Mouse (Mus musculus): Measurements from ENCODE around the gene Vmn1r3.
A peak's percentile ranks its signal among the peaks of the same experiment; 100 is the strongest.
"Not testable (repeated sequence)": the region's sequence is repeated elsewhere in the genome, so short reads cannot be mapped to it uniquely, and the experiment has no call there.

Gene Vmn1r3

DNA sequence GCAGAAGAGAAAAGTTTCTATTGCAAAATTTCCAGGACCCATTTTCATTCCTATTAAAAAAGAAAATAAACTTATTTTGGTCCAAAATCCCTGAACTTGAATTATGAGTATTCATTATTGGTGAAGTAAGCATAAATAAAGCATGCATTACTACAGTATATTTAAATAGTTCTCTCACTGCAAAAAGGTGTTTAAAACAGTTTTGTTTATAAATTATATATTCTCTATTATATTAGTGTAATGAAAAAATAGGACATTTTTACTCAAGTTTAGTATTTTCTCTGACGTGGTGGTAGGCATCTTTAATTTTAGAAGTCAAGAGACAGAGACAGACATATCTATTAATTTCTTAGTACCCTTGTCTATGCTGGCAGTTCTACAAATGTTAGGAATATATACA lies at the start of gene Vmn1r3:
Gene Vmn1r3, minus strand, starts transcription at position 101 of the 400 bp plus-strand sequence.
- DNase-seq, result not testable (repeated sequence)

DNA sequence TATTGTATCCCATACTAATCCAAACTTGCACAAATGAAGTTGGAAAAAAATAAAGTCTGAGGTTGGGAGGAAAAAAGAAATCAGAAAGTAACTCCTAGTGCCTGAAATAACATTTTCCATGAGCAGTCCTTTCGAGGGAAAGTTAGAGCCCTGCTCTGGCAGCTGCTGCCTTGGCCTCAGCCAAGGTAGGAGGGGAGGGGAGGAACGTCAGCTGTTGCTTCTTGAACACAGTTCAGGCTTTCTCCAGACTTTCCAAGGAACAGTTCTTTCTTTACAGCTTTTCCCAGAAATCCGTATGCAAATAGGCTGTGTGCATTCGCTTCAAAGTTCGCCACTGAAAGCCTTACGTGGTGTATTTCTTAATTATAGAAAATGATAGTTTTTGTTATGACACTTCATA lies 46.9 kb upstream of the Vmn1r3 start:
- DNase-seq, result no peak

DNA sequence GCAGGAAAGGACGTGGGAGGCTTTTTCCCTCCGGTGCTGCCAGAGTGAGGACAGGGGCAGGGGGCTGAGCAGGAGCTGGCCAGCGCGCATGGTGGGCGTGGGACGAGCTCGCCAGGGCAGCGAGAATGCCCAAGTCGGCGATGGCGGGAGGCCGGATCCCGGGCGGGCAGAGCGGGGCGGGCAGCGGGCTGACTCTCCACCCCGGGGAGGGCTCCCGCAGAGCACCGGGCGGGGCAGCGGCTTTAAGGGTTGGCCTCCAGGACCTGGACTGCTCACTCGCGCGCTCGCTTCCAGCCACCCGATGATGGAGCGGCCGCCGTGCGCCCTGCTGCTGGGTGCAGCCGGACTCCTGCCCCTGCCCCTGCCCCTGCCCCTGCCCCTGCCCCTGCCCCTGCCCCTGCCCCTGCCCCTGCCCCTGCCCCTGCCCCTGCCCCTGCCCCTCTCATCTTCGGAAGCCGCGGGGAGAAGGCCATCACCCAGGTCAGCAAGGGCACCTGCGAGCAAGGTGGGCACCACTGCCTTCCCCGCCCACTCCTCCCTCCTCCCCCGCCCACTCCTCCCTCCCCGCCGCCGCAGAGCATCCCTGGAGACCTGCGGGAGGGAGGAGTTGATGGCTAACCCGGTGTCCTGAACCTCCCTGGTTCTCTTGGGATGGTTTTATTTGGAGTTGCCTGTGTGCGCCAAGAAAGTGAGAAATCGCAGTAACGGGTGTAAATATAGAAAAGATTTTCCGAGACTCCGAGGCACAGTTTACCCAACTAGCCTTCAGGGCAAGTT lies 45.9 kb upstream of the Vmn1r3 start:
- no peak for DNase-seq

DNA sequence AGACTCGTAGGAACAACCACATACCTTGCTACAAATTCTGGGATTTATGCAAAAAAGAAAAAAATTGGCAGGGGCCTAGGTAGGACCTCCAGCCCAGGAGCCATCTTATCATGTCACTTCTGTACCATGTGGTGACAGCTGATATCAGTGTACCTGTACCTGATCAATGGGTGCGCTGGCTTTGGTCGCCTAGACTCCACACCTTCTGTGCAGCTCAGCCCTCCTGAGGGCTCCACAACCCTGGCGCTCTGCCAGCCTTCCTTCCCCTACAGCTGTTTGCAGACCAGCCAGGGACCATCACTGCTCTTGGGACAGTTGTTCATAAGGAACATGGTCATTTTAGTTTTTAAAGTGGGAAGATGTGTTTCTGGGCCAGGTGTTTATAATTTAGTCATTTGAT lies 44.4 kb upstream of the Vmn1r3 start:
- no peak for DNase-seq

DNA sequence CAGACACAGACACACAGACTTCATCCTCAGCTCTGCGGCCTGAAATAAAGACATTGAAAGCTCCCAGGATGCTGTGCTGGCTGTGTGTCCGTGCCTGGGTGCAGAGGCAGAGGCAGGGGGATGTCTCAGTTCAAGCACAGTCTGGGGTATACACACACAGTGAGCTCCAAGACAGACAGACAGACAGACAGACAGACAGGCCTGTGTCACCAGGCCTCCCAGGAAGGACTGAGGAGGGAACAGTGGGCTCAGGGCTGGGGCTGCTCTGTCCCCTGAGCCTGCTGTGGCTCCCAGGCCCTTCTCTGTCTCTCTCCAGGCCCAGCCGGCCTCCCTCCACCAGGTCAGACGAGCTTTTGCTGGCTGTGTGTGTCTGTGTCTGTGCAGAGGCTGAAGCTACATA lies 43.3 kb upstream of the Vmn1r3 start:
- no peak for DNase-seq

DNA sequence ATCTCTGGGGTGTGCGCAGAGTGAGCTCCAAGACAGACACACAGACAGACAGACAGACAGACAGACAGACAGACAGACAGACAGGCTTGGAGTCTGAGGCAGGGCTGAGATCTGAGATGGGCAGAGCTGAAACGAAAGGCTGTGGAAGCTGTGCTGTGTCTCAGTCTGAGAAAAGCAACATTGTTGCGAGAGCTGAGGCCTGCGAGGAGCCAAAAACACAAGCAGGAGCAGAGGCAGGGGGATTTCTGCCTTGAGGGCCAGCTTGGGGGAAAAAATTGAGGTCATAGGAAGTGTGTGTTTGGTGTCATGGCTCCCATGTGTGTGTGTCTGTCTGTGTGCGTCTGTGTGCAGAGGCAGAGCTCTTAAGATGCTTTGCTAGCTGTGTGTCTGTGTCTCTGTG lies 42.6 kb upstream of the Vmn1r3 start:
- DNase-seq, result no peak

DNA sequence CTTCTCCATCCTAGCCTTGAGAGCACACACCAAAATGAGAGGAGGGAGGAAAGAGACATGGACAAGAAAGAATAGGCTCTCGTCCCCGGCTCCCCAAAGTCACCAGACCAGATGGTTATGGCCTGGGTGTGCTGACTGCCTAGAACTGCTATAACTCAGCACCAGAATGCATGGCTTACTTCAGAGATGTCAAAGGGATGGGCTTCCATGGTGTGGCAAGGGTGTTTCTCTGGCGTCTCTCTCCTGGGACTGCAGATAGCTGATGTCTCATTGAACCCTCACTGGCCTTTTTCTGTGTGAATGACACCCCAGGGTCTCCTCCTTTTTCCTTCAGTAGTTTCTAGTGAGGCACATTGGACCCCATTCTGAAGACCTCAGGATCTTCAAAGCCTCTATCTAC lies 41.3 kb upstream of the Vmn1r3 start:
- DNase-seq, result no peak

DNA sequence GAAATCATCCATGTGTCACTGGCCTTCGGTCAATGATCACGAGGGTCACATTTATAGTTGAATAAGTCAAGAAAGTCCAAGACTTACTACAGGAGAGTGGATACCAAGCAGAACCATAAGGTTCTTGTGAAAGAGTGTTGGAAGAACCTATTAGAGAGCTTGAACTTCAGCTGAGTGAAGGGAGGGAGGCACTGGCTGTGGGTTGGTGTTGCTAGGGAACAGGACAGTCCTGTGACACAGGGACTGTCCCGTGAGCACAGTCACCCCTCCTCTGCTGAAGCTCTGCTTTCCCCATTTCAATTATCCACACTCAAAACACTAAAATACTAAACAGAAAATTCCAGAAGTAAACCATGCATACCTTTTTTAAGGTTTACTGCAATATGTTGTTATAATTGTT lies 40.3 kb upstream of the Vmn1r3 start:
- not testable (repeated sequence) for DNase-seq

DNA sequence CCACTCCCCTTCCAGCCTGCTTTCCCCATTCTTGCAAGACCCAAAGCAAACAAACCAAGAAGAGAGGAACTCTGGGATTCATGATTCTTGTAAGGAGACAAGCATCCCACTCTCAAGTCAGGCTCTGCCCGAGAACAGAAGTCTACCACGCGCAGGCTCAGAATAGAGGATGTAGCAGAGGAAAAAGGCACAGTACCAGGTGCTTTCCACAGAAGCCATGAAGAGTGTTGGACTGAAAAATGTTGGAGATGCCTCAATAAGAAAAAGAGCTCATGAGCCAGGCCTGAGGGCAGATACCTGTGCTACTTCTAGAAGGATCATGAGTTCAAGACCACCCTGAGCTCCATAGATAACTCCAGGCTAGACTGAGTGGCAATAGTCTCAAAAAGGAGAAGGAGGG lies 39.7 kb upstream of the Vmn1r3 start:
- not testable (repeated sequence) for DNase-seq

DNA sequence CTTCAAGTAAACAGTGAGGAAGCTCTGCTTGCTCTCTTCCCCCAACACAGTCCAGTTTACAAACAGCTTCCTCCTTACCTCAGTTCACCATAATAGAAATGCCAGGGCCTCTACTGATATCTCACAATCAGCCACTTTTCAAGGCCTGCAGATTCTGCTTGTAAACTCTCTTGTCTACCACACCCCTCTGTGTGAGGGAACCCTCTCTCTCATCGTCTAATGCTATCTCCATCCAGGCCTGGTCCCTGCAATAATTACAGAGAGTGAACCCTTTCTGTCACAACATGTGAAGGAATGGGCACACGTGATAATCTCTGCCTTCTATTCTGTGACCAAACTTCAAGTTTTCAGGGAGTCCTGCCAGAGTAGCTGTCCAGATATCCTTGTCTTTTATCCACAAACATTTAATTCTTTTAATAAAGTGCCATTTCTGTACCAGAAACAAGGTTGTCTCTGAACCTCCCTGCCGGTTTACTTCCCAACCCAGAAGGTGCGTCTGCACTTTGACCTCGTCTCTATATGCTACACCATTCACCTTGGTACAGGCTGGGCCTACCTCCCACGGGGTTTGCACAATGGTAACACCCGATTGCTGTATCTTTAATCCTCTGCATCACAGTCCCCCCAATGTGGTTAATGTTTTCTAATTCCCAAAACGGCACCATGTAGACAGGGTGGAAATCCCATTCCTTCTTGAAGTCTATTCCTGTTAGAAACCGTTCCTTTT lies 38.5 kb upstream of the Vmn1r3 start:
- not testable (repeated sequence) for DNase-seq

DNA sequence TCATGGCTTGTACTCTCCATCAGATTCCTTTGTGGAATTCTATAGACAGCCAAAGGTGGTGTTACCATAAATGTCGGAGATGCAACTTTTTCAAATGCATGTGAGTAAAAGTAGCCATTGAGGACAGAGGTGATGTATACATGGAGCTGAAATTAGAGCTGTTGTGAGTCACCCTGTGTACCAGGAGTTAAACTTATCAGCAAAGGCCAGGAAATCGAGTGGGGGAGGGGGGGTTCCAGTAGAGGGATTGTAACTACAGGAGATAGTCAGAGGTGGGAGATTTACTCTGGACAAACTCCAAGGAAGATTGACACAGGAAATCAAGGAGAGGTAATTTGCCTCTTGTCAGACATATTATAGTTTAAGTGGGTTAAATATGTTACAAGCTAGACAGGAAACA lies 31.2 kb upstream of the Vmn1r3 start:
- not testable (repeated sequence) for DNase-seq

DNA sequence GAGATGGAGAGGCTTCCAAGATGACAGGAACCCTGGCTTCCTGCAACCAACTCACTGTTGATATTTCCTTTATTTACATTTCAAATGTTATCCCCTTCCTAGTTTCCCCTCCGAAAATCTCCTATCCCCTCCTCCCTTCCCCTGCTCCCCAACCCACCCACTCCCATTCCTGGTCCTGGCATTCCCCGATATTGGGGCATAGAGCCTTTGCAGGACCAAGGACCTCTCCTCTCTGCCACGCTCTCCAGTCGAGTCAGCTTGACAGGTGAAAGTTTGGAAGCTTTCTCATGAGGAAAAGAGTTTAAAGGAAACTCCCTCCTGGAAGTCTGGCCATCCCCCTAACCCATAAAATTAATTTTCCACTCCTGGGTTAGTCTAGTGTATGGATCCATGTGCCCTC lies 28.2 kb upstream of the Vmn1r3 start:
- not testable (repeated sequence) for DNase-seq

DNA sequence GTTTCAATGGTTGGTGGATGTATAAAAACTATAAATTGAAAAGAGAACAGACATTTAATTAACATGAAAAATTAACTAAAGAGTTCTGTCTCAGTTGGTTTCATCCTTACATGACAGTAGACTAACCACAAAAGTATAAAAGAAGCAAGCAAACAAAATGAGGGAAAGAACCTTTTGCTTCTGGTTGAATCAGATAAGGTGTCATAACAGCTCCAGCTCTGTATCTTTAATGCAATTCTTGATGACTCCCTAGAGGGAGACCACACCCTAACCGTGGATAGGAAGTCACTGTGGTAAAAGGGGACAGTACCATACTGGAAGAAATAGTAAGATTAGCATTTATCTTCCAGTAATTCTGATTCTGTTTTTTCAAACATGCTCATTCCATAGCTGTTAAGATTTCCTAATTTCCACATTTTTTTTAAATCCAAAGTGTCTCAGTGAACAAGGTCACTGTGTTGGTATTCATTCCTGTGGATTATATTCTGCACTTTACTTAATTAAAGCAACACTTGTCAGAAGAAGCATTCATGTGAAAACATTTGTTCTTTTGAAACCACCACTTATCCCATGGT lies 24.6 kb upstream of the Vmn1r3 start:
- not testable (repeated sequence) for DNase-seq

DNA sequence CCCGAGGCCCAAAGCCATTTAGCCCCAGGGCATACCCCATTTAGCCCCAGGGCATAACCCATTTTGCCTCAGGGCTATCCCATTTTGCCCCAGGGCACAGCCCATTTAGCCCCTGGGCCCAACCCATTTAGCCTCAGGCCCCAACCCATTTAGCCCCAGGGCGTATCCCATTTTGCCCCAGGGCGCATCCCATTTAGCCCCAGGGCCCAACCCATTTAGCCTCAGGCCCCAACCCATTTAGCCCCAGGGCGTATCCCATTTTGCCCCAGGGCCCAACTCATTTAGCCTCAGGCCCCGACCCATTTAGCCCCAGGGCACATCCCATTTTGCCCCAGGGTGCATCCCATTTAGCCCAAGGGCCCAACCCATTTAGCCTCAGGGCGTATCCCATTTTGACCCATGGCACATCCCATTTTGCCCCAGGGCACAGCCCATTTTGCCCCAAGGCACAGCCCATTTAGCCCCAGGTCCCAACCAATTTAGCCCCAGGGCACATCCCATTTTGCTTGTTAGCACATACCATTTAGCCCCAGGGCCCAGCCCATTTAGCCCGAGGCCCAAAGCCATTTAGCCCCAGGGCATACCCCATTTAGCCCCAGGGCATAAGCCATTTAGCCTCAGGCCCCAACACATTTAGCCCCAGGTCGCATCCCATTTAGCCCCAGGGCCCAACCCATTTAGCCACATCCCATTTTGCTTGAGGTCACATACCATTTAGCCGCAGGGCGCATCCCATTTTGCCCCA lies 8.2 kb downstream of the Vmn1r3 start:
- peak; percentile 8 for DNase-seq

DNA sequence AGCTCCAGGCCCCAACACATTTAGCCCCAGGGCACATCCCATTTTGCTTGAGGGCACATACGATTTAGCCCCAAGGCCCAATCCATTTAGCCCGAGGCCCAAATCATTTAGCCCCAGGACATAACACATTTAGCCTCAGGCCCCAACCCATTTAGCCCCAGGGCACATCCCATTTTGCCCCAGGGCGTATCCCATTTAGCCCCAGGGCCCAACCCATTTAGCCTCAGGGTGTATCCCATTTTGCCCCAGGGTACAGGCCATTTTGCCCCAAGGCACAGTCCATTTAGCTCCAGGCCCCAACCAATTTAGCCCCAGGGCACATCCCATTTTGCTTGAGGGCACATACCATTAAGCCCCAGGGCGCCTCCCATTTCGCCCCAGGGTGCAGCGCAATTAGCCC lies 9.0 kb downstream of the Vmn1r3 start:
- not testable (repeated sequence) for DNase-seq

DNA sequence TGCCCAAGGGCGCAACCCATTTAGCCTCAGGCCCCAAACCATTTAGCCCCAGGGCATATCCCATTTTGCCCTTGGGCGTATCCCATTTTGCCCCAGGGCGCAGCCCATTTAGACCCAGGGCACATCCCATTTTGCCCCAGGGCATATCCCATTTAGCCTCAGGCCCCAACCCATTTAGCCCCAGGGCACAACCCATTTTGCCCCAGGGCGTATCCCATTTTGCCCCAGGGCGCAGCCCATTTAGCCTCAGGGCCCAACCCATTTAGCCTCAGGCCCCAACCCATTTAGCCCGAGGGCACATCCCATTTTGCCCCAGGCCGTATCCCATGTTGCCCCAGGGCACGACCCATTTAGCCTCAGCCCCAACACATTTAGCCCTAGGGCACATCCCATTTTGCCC lies 9.4 kb downstream of the Vmn1r3 start:
- DNase-seq, result not testable (repeated sequence)

DNA sequence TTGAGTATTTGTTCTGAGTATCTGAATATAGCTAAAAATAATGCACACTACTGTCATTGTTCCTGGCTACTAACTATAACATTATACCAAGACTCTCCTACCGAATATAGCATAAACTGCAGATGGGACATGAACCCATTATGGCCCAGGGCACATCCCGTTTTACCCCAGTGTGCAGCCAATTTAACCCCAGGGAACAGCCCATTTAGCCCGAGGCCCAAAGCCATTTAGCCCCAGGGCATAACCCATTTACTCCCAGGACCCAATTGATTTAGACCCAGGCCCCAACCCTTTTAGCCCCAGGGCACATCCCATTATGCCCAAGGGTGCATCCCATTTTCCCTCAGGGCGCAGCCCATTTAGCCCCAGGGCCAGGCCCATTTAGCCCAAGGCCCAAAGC lies 10.6 kb downstream of the Vmn1r3 start:
- not testable (repeated sequence) for DNase-seq

DNA sequence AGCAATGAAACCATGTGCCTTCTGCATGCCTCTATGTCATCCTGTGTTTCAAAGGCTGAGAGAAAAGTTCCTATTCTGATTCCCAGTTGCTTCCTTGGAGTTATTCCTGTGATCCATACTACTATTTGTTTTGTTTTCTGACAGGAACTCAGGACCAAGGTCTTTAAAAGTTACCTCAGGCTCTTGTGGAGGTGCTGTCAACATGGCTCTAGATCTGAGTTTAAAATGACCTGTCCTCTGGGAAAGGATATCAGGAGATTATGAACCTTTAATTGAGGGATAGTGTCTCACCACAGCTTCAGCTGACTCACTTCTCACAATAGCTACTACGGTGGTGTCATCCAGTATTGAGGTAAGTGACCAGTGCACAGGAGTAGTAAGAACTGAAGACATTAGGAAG lies 18.1 kb downstream of the Vmn1r3 start, which contains the start of gene Vmn1r2:
Gene Vmn1r2, plus strand, starts transcription at position 301 of the 400 bp plus-strand sequence.
- DNase-seq, result not testable (repeated sequence)

DNA sequence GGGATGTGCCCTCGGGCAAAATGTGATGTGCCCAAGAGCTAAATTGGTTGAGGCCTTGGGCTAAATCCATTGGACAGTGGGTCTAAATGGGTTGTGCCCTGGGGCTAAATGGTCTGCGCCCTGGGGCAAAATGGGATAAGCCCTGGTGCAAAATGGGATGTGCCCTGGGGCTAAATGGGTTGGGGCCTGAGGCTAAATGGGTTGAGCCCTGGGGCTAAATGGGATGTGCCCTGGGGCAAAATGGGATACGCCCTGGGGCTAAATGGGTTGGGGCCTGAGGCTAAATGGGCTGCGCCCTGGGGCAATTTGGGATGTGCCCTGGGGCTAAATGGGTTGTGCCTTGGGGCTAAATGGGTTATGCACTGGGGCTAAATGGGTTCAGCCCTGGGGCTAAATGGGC lies 20.1 kb downstream of the Vmn1r3 start:
- peak; percentile 14 for DNase-seq

DNA sequence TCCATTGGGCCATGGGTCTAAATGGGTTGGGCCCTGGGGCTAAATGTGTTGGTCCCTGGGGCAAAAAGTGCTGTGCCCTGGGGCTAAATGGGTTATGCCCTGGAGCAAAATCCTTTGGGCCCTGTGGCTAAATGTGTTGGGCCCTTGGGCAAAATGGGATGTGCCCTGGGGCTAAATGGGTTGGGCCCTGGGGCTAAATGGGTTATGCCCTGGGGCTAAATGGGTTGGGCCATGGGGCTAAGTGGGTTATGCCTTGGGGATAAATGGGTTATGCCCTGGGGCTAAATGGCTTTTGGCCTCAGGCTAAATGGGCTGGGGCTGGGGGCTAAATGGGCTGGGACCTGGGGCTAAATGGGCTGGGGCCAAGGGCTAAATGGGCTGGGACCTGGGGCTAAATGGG lies 20.7 kb downstream of the Vmn1r3 start:
- not testable (repeated sequence) for DNase-seq

DNA sequence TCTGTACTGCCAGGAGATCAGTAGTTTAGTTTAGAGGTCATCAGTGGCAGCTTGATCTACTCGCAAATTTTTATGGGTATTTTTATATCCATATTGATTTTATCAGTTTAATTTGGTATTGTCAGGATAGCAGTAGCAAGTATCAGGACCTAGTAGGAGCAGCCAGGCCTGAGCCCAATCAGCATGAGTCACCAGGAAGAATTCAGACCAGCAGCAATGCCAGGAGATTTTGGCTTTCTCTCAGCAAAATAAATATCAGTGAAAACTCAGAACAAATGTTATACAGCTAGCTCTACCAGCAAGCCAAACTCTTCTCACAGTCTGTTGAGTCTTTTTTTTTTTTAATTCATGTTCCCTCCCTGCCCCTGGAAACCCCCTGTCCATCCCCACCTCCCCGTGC lies 31.8 kb downstream of the Vmn1r3 start:
- not testable (repeated sequence) for DNase-seq

DNA sequence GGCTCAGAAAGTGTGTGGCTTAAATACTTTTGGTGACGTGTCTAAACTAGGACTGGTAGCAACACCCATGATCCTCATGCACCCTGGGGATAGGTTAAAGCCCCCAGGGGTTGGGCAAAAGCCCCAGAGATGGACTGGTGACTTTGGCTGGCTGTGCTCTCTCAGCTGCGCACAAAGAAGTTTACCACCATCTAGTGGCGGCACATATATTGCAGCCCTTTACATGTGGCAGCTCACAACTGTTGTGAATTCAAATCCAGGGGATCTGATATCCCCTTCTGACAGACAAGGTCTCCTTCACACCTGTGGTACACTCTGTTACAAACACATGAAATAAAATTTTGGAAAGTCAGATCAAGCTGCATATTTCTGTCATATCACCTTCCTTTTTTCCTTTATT lies 37.2 kb downstream of the Vmn1r3 start:
- DNase-seq, result not testable (repeated sequence)
